8 mouse cellular contexts compared by ENCODE assay signal in the genomic region with DNA sequence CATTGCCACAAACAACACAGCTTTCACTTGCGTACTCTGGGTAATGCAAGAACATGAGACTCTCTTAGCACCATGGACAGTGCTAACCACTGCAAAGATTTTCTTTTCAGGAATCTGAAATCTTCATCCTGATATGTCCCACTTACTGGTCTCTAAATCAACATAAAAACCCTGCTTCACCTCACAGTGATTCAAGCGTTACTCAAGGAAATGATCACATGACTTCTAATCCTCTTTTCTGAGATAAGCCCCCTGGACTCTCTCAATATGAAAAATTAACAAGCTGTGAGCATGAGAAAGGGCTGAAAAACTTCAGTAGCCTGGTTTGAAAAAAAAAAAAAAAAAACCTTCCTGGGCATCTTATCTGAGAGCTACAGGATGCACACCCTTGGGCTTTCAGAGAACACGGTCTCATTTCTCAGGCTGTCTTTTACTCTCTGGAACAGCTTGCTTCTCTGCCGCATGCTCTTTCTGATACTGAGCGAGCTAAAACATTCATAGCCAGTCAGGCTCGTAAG.
A peak's percentile ranks its signal among the peaks of the same experiment; 100 is the strongest.
DNase-seq lines count a peak whose midpoint lies in the region; ATAC-seq and TF ChIP-seq lines count a peak whose summit lies in the region.

No protein-coding gene starts in this region.

- 67% methylated on average over 6 of the region's 6 CpGs for WGBS in limb, embryonic 14.5 days
- 81% methylated on average over 6 of the region's 6 CpGs for WGBS in limb, embryonic 10.5 days
- 34% methylated on average over 6 of the region's 6 CpGs for WGBS in liver, embryonic 11.5 days

- H3K27me3 ChIP-seq in limb, embryonic 14.5 days (ENCODE audit: control insufficient read depth, insufficient read depth, low read length): no peaks in the 10 kb centered on the region
- no peaks in the 10 kb centered on the region for H3K27me3 ChIP-seq in limb, embryonic 10.5 days (ENCODE audit: low read depth, poor library complexity, severe bottlenecking)
- no peaks in the 10 kb centered on the region for H3K27me3 ChIP-seq in liver, embryonic 11.5 days (replicated peaks; ENCODE audit: control insufficient read depth, insufficient read depth, low read length)

- H3K36me3 ChIP-seq in limb, embryonic 14.5 days (ENCODE audit: control insufficient read depth, insufficient read depth, low read length): no peaks in the 10 kb centered on the region
- no peaks in the 10 kb centered on the region for H3K36me3 ChIP-seq in limb, embryonic 10.5 days
- H3K36me3 ChIP-seq in liver, embryonic 11.5 days (ENCODE audit: control insufficient read depth, insufficient read depth, low read length): no peaks in the 10 kb centered on the region

- no peak for TF ChIP-seq POLR2A in limb, embryonic 14.5 days (IDR thresholded peaks at IDR 0.05; ENCODE audit: borderline replicate concordance, extremely low read depth, insufficient read depth, insufficient read length)

- ATAC-seq in limb, embryonic 14.5 days (ENCODE audit: low FRiP score, low read depth): no peak
- ATAC-seq in liver, embryonic 11.5 days (replicated peaks; ENCODE audit: low FRiP score): peak; percentile 87

- H3K27ac ChIP-seq in limb, embryonic 14.5 days (replicated peaks; ENCODE audit: low read depth, low read length): no peak overlapping the region
- no peak overlapping the region for H3K27ac ChIP-seq in limb, embryonic 10.5 days
- peak overlapping the region; percentile 89 for H3K27ac ChIP-seq in liver, embryonic 11.5 days (ENCODE audit: low read depth, low read length)
- no peak overlapping the region for H3K27ac ChIP-seq in gastrocnemius, adult 2 months

- H3K4me1 ChIP-seq in limb, embryonic 14.5 days (ENCODE audit: control insufficient read depth, insufficient read depth, low read length): no peaks in the 10 kb centered on the region
- 0 out of 2 replicates have a peak, but pooled peaks cover 2% of the 10 kb centered on the region for H3K4me1 ChIP-seq in limb, embryonic 10.5 days
- H3K4me1 ChIP-seq in liver, embryonic 11.5 days (replicated peaks; ENCODE audit: control insufficient read depth, insufficient read depth, low read length): peaks cover 43% of the 10 kb centered on the region

- H3K9me3 ChIP-seq in limb, embryonic 14.5 days (ENCODE audit: control insufficient read depth, low read length): no peaks in the 10 kb centered on the region
- no peaks in the 10 kb centered on the region for H3K9me3 ChIP-seq in limb, embryonic 10.5 days (replicated peaks)
- no peaks in the 10 kb centered on the region for H3K9me3 ChIP-seq in liver, embryonic 11.5 days (ENCODE audit: control insufficient read depth, low read length)

- H3K4me2 ChIP-seq in limb, embryonic 14.5 days (replicated peaks; ENCODE audit: low read depth, low read length, severe bottlenecking): no peak overlapping the region
- no peak overlapping the region; the same call in none of the 2 replicates for H3K4me2 ChIP-seq in liver, embryonic 11.5 days

- intact Hi-C loops in gastrocnemius, adult 2 months (cut with DNase I): no loop called here

- peak; percentile 40 for DNase-seq in limb, embryonic 14.5 days (ENCODE audit: low spot score)
- DNase-seq in limb, embryonic 10.5 days (ENCODE audit: low spot score): no peak
- DNase-seq in c-Kit-negative CD71-positive TER-119-positive erythroid progenitor cells, embryonic 14.5 days (ENCODE audit: low read depth, low spot score): peak; percentile 88
- DNase-seq in liver, embryonic 11.5 days (ENCODE audit: low spot score): no peak
- peak; percentile 41 for DNase-seq in retina, embryonic 14.5 days (ENCODE audit: low spot score)
- no peak for DNase-seq in gastrocnemius, adult 2 months
- no peak for DNase-seq in testis, postnatal 14 days (ENCODE audit: low spot score)
- DNase-seq in kidney, adult 18-20 months: no peak

- H3K4me3 ChIP-seq in limb, embryonic 14.5 days (replicated peaks; ENCODE audit: low read length): no peak overlapping the region
- H3K4me3 ChIP-seq in limb, embryonic 10.5 days: no peak overlapping the region
- H3K4me3 ChIP-seq in liver, embryonic 11.5 days (ENCODE audit: low read depth, low read length): no peak overlapping the region
- H3K4me3 ChIP-seq in gastrocnemius, adult 2 months: no peak overlapping the region

- TF ChIP-seq CTCF in gastrocnemius, adult 2 months (IDR thresholded peaks at IDR 0.05): no peak

- H3K9ac ChIP-seq in limb, embryonic 14.5 days (ENCODE audit: low read depth, low read length, severe bottlenecking): no peak overlapping the region
- H3K9ac ChIP-seq in liver, embryonic 11.5 days (ENCODE audit: low read depth, low read length): no peak overlapping the region

Comparison
In these comparisons a context has a peak if more than half of its experiments do, and no peak if none do; other contexts are left out.
1. DNase-seq: peak in limb, embryonic 14.5 days (single experiment), c-Kit-negative CD71-positive TER-119-positive erythroid progenitor cells, embryonic 14.5 days (single experiment) and retina, embryonic 14.5 days (single experiment); none in limb, embryonic 10.5 days (single experiment), liver, embryonic 11.5 days (single experiment), gastrocnemius, adult 2 months (single experiment), testis, postnatal 14 days (single experiment) and kidney, adult 18-20 months (single experiment).